Mouse (Mus musculus): ENCODE data around the gene Hbs1l. TPM values are rescaled to one million over a fixed set of nuclear protein-coding genes. Genes with fewer than 3 reads are reported as not detected.

The Hbs1l gene
- polyA plus RNA-seq, 1 experiment = 27.8 TPM

DNA sequence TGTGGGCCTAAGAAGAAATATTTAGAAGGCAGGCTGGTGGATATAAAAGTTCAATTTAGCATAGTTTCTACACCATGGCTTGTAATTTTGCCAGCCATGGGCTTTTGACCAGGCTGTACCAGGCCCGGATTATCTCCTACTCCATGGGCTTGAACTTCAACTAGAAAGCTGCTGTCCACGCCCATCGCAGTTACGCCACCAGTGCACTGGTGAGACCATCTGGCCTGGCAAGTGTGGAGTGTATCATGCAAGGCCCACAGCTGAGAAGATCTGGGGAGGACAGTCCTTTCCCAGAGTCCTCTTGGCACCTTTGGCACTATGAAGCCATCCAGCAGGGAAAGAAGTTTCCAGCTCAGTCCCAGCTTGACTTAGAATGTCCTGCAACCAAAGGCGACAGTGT, 120.4 kb downstream of the Hbs1l start:
- H3K4me3 ChIP-seq (ENCODE audit: control insufficient read depth, insufficient read depth, low read length) = no peak overlapping the region
- H3K36me3 ChIP-seq (ENCODE audit: control insufficient read depth, insufficient read depth, low read length) = no peaks in the 10 kb centered on the region
- TF ChIP-seq POLR2A (IDR thresholded peaks at IDR 0.05; ENCODE audit: control insufficient read depth, extremely low read depth, insufficient read depth, low read length, poor library complexity) (no peak), CTCF (IDR thresholded peaks at IDR 0.05; ENCODE audit: borderline replicate concordance, control insufficient read depth, extremely low read depth, insufficient read depth, low read length, poor library complexity) (no peak)
- H3K27me3 ChIP-seq (ENCODE audit: control insufficient read depth, insufficient read depth, low read length) = no peaks in the 10 kb centered on the region
- H3K27ac ChIP-seq (ENCODE audit: control insufficient read depth, insufficient read depth, low read length) = no peak overlapping the region
- 0 out of 2 replicates have a peak, but pooled peaks cover 5% of the 10 kb centered on the region for H3K4me1 ChIP-seq (replicated peaks; ENCODE audit: control insufficient read depth, insufficient read depth, low read length)
- DNase-seq = no peak
- 97% methylated on average over 5 of the region's 5 CpGs for whole genome bisulfite sequencing

Other genes starting within 250 kb of the Hbs1l start
- gene Myb, start 135.0 kb upstream of the Hbs1l start, polyA plus RNA-seq (2012; rRNA removed) = 318 and 334 TPM in 2 replicates
- 0.16 and 0.80 TPM in 2 replicates for gene Aldh8a1, start 81.3 kb downstream of the Hbs1l start, polyA plus RNA-seq (2012; rRNA removed)

All from thymus, adult 2 months (tissue).